Mouse (Mus musculus) spleen, adult 18-20 months (tissue): Measurements from ENCODE around the gene Fam229a.

Experiments
- DNase-seq, 2 experiments: peaks; one replicate each; pipeline ENCODE4 v3.0.0; 2022; ENCODE audit warnings: mixed read lengths in 2 of 2

Fam229a gene

DNA sequence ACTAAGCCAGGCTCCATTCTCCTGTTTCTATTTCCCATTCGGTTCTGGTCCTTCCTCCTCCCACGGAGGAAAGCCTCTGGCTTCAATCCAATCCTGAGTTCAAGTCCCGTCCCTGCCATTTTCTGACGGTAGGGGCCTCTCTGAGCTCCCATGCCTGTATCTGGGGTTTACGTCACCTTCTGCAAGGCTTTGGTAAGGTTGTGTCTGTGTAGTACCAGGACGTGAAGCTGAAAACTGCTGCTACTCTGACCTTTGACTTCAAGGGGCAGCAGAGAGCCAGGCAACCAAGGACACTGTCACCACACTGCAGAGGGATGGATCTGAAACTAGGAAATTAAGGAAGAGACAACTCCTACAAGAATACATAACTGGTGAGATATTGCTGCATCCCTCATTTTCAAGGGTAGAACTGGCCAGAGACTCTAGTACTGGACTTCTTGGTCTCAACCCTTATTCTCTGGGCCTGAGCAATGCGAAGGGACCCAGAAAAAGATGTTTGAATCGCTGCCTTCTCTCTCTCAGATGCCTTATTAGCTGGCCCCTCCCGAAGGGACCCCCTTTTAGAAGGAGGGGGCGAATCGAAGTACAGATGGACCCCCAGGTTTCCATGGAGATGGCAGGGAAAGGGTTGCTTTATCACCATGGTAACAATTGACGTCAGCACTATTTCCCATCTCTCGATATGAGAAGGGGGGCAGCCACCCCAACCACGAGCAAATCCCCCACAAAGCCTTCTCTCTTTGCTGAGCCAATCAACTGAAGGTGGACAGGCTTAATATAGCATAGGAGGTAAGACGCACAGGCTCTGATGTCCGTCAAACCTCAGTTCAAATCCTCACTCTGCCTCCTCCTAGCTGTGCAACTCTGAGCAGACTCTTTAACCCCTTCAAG is 4.9 kb downstream of the Fam229a start:
- DNase-seq = no peak

DNA sequence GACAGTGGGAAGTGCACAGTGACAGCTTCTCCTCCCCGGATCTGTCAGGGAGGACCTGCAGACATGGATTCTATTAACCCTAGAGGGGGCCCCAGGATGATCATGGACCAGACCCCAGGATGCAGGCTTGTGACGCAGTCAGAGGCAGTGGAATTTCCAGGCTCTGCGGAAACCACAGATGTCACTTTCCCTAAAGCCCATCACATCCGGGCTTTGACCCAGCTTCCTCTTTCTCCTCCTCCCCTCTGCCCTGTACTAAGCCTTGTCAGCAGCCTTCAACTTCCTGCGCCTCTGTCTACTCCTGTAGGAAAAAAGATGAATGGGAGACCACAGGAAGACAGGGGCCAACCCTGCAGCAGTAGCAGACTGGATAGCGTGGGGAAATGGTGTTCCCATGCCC is 5.6 kb downstream of the Fam229a start:
- peak; percentile 54 to 56 for DNase-seq

DNA sequence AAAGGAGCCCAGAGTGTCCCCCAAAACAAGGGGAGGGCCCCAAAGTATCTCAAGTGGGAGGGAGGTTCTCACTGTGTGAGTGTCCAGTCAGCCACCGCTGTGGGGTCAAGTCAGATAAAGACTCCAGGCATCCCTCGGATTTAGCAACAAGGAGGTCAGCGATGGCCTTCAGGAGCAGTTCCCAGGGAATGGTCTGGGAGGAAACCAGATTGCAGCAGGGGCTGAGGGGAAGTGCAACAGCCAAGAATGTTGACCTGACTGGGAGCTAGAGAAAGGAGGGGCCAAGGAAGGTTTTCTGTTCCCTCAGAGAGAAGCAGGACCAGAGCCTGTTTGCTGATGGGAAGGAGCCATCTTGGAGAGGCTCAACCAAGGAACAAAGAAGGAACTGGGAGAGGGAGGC is 8.0 kb downstream of the Fam229a start:
- no peak for DNase-seq

DNA sequence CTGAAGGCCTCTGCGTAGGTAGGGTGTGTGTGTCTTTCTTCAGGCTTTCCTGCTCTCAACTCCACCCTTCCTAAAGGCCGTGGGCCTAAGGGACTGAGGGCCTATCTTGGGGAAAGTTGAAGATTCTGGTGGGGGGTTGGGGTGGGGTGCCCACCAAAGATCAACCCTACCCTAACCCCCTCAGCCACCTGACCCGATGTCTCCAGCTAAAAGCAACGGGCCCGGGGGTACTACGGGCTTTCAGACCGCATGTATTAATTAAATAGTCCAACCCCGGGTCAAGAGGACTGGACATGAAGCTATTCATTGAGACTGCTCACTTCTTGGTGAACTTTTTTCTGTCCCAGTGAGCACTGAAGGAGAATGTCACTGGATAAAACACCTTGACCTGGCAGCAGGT is 9.0 kb downstream of the Fam229a start:
- no peak for DNase-seq

DNA sequence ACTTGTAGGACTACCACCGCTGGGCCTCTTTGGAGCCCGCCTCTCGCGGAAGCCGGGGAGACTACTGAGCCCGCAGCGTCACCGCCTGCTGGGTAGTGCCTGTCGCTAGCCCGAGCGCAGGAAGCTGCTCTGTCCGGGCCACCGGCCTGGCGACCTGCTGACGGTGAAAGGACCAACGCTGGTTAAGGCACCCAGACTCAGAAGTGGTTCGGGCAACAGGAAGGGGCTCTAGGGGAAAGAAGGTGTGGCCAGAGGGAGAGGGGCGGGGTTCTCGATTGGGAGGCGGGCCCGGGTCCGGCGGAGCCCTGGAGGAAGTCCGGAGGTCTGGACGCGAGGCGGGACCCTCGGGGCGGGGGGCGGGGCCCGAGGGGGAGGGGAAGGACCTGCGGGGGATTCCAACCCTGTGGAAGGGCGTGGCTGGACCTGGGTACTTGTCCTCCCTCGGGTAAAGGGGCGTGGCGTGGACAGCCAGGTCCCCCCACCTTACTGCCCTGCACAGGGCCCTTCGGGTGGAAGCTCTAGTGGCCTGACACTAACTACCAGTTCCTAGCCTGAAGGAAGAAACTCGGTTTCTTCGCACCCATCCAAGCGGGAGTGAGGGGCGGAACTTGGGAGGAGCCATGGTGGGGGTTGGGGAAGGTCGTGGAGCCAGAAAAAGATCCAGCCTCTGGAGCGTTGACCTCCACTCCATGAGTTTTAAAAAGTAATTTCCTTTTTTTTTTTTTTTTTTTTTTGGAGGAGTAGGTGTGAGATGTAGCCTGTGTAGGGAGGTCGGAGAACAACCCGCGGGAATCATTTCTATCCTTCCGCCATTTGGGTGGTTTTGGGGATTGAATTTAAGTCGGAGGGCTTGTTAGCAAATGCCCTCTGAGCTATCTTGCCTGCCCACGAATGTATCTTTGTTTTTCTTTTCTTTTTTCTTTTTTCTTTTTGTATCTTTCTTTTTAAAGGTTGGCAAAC is 9.9 kb downstream of the Fam229a start:
- DNase-seq = peak; percentile 90 to 92

DNA sequence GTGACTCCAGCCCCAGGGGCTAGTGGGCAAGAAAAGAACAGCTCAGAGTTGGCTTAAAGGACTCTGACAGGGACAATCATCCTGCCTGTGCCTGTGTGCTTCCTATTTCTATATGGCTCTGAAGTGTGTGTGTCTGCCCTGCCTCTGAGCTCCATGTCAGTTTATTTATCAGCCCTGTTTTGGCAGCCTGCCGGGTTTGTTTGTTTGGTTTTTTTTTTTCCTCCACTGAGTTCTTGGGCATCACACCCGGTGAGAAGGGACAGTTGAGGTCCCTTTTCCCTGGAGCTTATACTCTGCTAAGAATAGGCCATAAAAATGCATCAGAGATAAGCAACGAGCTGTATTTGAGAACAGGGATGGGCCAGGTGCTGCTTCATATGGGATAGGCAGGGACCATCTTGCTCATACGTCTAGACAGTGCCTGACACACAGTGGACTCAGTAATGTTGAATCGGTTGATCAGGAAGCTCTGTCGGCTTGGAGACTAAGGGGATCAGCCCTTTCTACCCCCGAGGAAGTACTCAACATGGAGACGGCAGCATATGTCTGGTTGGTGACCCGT is 11.4 kb downstream of the Fam229a start:
- DNase-seq = no peak

DNA sequence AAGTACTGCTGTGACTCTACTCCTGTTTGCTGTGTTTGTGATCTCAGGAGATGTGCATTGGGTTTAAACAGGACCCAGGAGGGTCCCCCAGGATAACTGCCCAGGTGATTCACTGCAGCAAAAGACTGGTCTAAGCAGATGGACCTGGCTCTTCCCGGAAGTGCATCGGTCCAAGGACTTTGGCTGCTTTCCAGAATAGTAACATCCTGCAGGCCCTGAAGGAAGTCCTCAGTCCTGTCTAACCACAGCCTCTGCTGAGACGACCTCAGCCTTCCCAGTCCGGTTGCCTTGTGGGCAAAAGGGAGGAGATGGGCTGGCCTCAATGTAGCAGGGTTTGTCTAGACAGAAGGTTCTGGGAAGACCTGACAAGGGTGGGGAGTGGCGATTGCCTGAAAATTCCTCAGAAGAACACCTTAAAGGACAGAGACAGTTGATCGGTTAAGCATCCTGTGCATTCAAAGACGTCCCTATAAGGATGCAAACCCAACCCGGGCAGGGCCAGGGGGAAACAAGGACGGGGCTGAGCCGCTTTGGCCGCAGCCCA is 12.0 kb downstream of the Fam229a start:
- DNase-seq = no peak

DNA sequence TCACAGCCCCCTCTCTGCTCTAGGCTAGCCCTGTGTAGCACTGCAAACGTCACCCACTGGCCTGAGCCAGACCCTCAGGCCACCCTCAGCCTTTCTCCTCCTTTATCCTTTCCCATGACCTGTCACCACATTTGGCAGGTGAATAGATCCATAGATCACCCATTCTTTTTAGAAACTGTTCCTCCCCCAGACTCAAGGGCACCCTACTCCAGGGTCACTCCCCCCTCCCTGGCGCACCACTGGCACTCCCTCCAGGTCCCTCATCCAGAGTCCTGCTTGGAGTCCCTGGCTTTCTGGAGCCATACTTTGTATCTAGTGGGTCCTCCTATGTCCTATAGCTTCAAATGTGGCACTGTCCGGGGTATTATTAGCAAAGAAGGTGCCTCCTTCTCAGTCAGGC is 14.5 kb downstream of the Fam229a start:
- no peak for DNase-seq

DNA sequence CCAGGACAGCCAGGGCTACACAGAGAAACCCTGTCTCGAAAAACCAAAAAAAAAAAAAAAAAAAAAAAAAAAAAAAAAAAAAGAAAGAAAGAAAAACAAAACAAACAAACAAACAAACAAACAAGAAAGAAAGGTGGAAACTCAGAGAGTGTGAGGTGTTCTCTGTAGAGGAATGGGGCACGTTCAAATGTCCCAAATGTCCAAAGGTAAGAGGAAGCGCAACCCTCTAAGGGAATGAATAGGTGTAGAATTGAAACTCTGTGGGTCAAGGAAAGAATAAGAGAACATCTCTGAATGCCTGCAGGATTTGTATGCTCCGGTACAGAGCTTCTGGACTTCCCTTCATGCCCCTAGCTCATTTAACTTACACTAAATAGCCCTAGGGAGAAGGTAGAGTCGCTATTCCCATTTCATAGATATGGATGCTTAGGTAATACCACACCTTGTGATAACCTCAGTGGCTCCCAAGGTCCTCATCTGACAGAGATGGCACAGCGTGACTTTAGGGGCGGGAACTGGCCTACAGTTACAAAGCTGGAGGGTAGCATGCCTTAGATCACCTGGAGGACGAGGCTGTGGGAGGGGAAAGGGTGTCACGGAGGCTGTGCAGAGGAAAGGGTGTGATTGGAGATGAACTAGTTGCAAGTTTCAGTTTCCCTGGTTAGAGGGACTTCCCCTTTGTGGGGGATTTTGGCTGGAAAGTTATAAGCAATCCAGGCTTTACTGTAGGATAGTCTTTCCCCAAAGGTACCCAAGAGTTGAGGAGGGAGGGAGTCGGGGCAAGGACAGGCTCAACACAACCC is 16.6 kb downstream of the Fam229a start:
- DNase-seq = no peak

DNA sequence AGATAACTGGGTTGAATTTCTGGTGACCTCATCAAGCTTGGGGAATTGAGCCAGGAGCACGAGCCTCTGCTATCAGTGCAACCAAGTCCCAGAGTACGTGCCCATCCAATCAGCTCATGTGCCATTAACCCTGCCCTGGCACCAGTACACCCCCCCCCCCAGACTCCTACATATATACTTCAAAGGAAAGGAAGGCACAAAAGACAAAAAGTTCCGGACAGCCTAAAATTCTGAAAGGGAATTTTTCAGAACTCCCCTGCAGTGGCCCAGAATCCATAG is 17.2 kb downstream of the Fam229a start:
- DNase-seq = no peak

DNA sequence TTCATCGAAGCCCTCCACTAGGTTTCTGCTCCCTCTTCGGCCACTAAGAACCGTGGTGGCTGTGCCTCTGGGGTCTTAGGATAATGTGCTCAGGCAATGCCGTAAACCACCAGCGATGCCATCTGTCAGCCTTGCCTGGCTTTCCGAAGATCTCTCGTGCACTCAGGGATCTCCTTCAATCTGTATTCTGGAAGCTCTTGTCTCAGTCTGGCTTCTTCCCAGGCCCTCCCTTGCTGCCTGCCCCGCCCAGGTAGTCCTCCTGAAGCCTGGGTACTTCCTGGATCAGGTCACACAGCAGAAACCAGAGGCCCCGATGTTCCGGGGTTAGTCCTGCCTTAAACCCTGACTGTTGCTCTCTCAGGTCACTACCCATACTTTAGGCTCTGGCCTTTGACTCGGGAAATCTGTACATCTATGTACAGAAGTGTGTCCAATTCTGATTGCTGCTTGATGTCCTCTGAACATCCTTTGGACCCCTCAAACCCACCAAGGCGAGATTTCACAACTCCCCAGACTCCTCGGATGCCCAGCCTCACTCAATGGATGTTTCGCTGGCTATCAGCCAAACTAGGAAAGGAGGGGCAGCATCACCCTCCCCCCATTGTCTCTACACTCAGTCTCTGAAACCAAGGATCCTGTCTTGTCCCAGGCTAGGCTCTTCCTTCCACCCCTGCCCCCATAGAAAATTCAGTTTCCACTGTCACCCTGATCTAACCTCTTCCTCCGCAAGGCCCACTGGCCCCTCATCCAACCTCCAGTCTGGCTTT is 18.0 kb downstream of the Fam229a start:
- DNase-seq = no peak

DNA sequence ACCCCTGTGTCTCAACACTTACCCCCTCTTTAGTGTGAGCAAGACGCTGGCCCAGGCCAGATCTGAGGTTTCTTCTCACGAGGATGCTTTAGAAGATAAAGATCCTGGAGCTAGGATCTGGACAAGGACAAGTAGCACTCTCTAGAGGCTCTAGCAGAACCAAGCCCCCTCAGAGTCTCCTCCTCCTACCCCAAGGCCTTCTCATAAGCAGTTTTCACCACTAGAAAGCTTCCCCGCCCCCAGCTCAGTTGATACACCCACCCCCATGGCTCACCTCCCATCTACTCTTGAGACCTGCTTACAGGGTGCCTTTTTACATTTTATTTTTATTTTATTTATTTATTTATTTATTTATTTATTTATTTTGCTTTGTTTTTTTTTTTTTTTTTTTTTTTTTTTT is 18.7 kb downstream of the Fam229a start:
- DNase-seq = no peak

DNA sequence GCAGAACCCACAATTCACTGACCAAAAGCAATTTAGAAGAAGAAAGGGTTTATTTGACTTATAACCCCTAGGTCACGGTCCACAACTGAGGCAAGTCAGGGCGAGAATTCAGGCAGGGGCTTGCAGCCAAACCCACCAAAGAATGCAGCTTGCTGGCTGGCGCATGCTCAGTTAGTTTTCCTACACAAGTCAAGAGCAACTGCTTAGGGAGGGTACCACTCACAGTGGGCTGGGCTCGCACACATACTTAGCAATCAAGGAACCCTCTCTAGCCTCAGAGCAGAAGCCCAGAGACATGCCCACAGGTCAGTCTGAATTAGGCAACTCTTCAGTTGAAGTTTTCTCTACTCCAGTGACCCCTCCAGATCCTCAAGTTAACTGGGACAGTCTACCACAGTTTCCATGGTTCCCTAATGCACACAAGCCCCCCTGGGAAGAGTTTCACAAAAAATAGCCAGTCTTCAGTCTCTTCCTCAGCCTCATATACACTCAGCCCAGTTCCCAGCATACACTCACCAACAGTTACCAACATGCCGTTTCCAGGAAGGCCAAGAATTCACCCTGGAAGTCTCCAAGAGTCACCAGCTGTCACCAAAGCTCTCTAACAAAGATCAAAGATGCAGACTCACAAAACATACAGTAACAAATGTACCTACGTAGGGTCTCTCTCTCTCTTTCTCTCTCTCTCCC is 19.9 kb downstream of the Fam229a start:
- no peak for DNase-seq

DNA sequence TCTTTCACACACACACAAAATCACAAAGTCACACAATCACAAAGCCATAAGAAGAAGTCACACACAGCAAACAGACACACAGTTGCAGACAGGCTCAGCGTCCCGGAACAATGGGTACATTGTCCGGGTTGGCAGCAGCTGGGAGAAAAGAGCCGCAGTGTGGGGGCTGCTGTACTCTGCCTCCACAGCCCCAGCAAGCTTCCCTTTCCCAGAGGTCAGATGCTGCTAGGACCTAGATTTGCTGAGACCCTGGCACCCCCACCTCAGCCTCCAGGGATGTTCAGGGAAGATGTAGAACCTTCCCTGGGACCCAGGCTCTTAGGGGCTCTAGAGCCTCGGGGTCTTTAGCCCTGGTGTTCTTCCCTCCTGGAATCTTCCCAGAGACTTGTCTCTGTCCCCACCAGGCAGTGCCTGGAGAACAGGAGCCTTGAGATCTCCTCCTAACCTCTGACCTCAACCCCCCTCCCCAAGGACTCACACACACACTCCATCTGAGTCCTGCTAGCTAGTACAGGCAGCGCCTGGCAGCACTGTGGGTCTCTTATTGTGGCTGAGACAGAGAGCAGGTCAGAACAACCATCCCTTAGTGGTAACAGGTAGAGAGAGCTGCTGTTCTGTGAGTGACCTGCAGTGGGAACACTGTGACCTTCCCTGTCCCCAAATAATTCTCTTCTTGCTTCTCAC is 20.6 kb downstream of the Fam229a start:
- DNase-seq = no peak

DNA sequence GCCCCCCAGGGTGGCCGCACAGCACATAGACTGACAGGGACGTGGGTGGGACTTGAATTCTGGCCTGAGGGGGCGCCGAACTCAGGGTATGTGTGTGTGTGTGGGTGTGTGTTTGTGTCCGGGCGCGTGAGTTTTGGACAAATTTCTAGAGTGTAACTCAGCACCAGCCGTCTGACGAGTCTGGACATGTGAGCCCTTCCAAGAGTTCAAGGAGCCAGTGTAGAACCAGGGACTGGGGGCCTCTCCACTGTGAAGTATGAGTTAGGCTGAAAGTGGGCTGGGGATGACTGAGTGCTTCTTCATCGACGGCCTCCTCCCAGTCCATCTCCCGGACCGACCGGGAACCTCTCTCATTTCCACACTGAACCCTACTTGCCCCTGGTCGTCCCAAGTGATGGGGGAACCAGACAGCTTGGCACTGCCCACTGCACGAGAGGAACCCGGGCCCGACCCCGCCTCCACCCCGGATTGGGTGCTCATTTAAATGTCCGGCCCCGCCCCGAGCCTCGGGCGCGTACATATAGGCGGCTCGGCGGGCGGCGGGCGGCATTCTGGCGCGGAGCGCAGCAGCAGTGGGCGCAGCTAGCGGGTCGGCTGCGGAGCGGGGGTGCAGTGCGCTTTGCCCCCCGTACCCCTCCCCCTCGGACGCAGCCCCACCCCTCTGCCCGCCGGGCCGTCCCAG is 22.2 kb downstream of the Fam229a start, which contains the start of gene Marcksl1:
Gene Marcksl1 (plus strand): TSS at position 496 of the 682 bp plus-strand sequence.
- peak; percentile 81 to 94 for DNase-seq

DNA sequence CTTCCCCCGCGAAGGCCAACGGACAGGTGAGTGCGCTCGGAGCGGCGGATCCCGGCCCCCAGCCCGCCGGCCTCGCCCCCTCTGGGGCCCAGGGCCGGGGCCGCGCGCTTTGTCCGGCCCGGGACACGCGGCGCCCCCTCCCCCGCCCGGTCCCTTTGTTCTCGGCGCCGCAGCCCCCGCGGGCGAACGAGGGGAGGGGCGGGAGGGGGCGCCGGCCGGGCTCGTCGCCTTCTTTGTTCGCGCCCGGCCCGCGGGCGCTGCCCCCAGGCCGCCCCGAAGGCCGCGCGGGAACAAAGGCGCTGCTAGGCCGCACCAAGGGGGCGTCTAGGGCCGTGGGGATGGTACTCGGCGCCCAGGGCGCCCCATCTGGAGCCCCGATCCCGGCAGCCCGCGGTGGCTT is 22.9 kb downstream of the Fam229a start:
- no peak for DNase-seq

DNA sequence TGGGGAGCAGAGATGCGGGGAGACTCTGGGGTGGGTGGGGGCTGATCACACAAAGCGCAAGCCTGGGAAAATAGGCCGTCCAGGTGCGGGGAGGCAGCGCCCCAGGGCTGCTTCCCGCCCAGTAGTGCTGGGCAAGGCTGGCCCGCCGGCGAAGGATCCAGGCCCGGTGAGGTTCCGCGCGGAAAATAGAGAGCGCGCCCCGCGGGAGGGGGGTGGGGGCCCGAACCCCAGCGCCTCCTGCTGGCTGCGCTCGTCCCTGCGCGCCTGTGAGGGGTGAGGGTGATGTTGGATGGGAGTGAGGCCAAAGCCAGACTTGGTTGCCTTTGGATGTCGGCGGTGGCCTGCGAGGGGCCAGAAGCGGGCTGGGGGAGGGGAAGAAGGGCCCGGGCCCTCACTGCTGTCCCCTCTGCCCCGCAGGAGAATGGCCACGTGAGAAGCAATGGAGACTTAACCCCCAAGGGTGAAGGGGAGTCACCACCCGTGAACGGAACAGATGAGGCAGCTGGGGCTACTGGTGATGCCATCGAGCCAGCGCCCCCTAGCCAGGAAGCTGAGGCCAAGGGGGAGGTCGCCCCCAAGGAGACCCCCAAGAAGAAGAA is 23.4 kb downstream of the Fam229a start:
- peak; percentile 49 to 73 for DNase-seq

DNA sequence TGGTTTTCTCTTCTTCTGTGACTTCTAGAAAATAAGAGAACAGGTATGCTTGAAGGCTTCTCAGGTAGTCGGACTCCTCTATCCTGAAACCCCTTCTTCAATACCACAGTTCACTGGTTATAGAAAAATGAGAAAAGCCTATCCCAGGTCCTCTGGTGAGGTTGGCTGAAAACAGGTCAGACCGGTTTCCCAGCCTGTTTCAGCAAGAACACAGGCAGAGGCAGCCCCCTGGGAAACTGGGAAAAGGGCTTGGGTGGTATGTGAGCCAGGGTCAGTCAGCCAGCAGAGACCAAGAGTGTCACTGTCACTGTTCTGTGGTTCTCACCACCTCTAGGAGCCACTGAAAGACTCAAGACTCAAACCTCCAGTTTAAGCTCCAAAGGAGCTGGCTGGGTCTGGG is 25.9 kb downstream of the Fam229a start:
- no peak for DNase-seq

DNA sequence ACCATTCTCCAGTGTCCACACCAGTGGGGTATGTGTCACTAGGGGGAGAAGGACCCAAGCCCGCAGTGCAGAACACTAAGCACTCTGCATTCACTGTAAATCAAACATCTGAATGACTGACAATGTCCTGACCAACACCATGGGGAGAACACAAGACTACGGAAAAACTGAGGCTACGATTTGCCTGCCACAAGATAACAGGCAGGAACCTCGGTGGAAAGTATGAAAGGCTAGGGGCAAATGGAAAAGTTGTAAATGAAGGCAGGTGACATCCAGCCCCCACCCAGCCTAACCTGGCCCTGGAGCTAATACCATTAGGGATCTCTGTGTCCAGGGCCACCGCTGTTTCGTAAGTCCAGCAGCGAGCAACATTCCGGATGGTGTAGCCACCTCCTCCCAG is 27.5 kb downstream of the Fam229a start:
- DNase-seq = no peak
